Mouse (Mus musculus): Measurements from ENCODE around the gene Nxf1. TPM values are rescaled to one million over a fixed set of nuclear protein-coding genes. Genes with fewer than 3 reads are reported as not detected.
A peak's percentile ranks its signal among the peaks of the same experiment; 100 is the strongest.
"Not testable (repeated sequence)": the region's sequence is repeated elsewhere in the genome, so short reads cannot be mapped to it uniquely, and the experiment has no call there.

Gene Nxf1
- polyA plus RNA-seq, 1 experiment from 2014 or later = 88.8 TPM

DNA sequence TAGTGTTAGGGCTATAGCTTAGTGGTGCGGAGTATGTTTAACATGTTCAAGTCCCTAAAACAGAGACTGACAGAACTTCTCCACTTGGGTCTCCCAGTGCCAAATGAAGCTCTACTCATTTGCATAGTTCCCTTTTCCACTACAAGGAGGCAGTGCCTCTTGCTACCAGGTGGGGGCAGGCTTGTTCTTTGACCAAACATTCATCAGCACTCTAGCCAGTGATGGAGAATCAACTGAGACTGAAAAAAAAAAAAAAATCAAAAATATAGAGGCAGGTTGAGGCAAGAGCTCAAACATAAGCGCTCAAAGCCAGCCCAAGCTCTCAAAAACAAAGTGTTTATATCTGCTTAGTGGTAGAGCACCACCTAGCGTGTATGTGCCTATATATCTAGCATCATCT, 38.5 kb upstream of the Nxf1 start:
- DNase-seq (ENCODE audit: low spot score) (peak; percentile 90), ATAC-seq (no peak)
- 62% methylated on average over 3 of the region's 3 CpGs for WGBS
- H3K4me1 ChIP-seq (ENCODE audit: insufficient read depth, low read depth, low read length) = no peaks in the 10 kb centered on the region
- H3K27me3 ChIP-seq (replicated peaks; ENCODE audit: insufficient read depth, low read length) = no peaks in the 10 kb centered on the region
- H3K27ac ChIP-seq (ENCODE audit: low read length) = no peak overlapping the region
- peak; percentile 91 for TF ChIP-seq CTCF (IDR thresholded peaks at IDR 0.05)
- no peak for TF ChIP-seq EP300 (IDR thresholded peaks at IDR 0.05)
- no peaks in the 10 kb centered on the region for H3K9me3 ChIP-seq (ENCODE audit: low read length)
- no peak overlapping the region for H3K4me2 ChIP-seq (replicated peaks; ENCODE audit: low read depth, low read length)
- H3K36me3 ChIP-seq (ENCODE audit: insufficient read depth, low read length) = no peaks in the 10 kb centered on the region
- H3K4me3 ChIP-seq (ENCODE audit: low read depth, low read length) = no peak overlapping the region
- no peak overlapping the region for H3K9ac ChIP-seq (replicated peaks; ENCODE audit: low read depth)

DNA sequence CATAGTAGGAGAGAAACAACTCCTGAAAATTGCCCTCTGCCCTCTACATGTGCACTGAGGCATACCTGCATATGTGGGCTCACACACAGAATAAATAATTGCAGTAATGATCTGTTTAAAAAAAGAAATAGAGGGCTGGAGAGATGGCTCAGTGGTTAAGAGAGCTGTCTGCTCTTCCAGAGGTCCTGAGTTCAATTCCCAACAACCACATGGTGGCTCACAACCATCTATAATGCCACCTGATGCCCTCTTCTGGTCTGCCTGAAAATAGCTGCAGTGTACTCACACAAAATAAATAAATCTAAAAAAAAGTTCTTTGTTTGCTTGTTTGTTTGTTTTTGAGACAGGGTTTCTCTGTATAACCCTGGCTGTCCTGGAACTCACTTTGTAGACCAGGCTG, 37.8 kb upstream of the Nxf1 start:
- H3K9ac ChIP-seq (replicated peaks; ENCODE audit: low read depth); ATAC-seq; H3K27ac ChIP-seq (ENCODE audit: low read length); H3K9me3 ChIP-seq (ENCODE audit: low read length); H3K4me1 ChIP-seq (ENCODE audit: insufficient read depth, low read depth, low read length); H3K4me3 ChIP-seq (ENCODE audit: low read depth, low read length); DNase-seq (ENCODE audit: low spot score); H3K36me3 ChIP-seq (ENCODE audit: insufficient read depth, low read length); H3K27me3 ChIP-seq (replicated peaks; ENCODE audit: insufficient read depth, low read length); H3K4me2 ChIP-seq (replicated peaks; ENCODE audit: low read depth, low read length): not testable (repeated sequence)
- TF ChIP-seq CTCF (IDR thresholded peaks at IDR 0.05) = peak; percentile 39

DNA sequence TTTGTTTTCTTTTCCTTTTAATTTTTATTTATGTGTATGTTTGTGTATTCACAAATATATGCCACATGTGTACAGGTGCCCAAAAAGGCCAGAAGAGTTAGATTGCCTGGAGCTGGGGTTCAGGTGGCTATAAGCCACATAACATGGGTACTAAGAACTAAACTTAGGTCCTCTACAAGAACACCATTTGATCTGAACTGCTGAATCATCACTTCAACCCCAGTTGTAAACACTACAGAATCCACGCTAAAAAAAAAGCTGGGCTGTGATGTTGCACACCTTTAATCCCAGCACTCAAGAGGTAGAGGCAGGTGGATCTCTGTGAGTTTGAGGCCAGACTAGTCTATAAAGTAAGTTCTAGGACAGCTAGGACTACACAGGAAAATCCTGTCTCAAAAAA, 35.5 kb upstream of the Nxf1 start:
- Histone ChIP-seq H3K4me3 (ENCODE audit: low read depth, low read length) (no peak overlapping the region), H3K27me3 (replicated peaks; ENCODE audit: insufficient read depth, low read length) (no peaks in the 10 kb centered on the region), H3K36me3 (ENCODE audit: insufficient read depth, low read length) (peaks cover 6% of the 10 kb centered on the region; the same call in 1 of the 2 replicates), H3K27ac (ENCODE audit: low read length) (no peak overlapping the region), H3K9me3 (ENCODE audit: low read length) (no peaks in the 10 kb centered on the region), H3K4me1 (ENCODE audit: insufficient read depth, low read depth, low read length) (no peaks in the 10 kb centered on the region; the same call in 1 of the 2 replicates), H3K9ac (replicated peaks; ENCODE audit: low read depth) (no peak overlapping the region), H3K4me2 (replicated peaks; ENCODE audit: low read depth, low read length) (no peak overlapping the region)
- no peak for TF ChIP-seq EP300 (IDR thresholded peaks at IDR 0.05)
- ATAC-seq = no peak
- no peak for DNase-seq (ENCODE audit: low spot score)
- WGBS = 47% methylated on average over 1 of the region's 1 CpGs

DNA sequence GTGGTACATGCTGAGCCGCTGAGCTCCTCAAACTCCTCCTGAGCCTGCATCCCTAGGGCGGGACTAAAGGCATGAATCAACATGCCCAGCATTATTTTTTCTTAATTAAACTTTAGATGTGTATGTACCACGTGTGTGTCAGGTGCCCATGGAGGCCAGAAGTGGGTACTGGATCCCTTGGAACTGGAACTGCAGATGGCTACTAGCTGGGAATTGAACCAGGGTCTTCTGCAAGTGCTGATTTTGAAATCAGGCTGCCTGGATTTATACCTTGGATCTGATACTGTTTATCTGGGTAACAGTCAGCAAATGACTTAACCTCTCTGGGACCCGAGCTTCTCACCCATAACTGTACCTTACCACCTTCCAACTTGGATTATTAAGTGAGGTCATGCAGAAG, 34.9 kb upstream of the Nxf1 start:
- Histone ChIP-seq H3K36me3 (ENCODE audit: insufficient read depth, low read length) (peaks cover 12% of the 10 kb centered on the region; the same call in 1 of the 2 replicates), H3K27ac (ENCODE audit: low read length) (no peak overlapping the region), H3K27me3 (replicated peaks; ENCODE audit: insufficient read depth, low read length) (no peaks in the 10 kb centered on the region), H3K9me3 (ENCODE audit: low read length) (no peaks in the 10 kb centered on the region), H3K9ac (replicated peaks; ENCODE audit: low read depth) (no peak overlapping the region), H3K4me3 (ENCODE audit: low read depth, low read length) (no peak overlapping the region), H3K4me2 (replicated peaks; ENCODE audit: low read depth, low read length) (no peak overlapping the region; the same call in 1 of the 2 replicates), H3K4me1 (ENCODE audit: insufficient read depth, low read depth, low read length) (no peaks in the 10 kb centered on the region; the same call in 1 of the 2 replicates)
- WGBS = 43% methylated on average over 4 of the region's 4 CpGs
- DNase-seq (ENCODE audit: low spot score) (no peak), ATAC-seq (no peak)
- TF ChIP-seq EP300 (IDR thresholded peaks at IDR 0.05) (no peak), CTCF (IDR thresholded peaks at IDR 0.05) (no peak)

DNA sequence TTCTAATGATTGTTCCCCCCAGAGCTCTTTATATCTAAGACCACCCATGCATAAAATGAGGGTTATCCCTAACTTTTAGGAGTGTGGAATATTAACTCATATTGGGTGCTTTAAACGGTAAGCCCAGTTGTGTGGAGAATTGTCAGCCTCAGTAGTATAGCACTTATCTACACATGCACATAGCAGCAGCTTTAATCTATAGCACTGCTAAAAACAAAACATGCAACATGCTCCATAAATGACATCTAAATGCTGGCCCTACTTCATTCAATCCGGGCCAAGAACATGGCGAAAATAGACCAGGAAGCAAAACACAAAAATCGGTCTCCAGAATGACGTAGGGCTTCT, 34.3 kb upstream of the Nxf1 start:
- H3K27me3 ChIP-seq (replicated peaks; ENCODE audit: insufficient read depth, low read length) = no peaks in the 10 kb centered on the region
- no peaks in the 10 kb centered on the region for H3K9me3 ChIP-seq (ENCODE audit: low read length)
- H3K4me1 ChIP-seq (ENCODE audit: insufficient read depth, low read depth, low read length) = no peaks in the 10 kb centered on the region; the same call in 1 of the 2 replicates
- peak overlapping the region; percentile 76 for H3K9ac ChIP-seq (replicated peaks; ENCODE audit: low read depth)
- H3K4me2 ChIP-seq (replicated peaks; ENCODE audit: low read depth, low read length) = peak overlapping the region; percentile 64
- 2% methylated on average over 5 of the region's 5 CpGs for WGBS
- H3K4me3 ChIP-seq (ENCODE audit: low read depth, low read length) = peak overlapping the region; percentile 70
- H3K27ac ChIP-seq (ENCODE audit: low read length) = peak overlapping the region; percentile 91
- DNase-seq (ENCODE audit: low spot score) (no peak), ATAC-seq (no peak)
- TF ChIP-seq CTCF (IDR thresholded peaks at IDR 0.05) (no peak), EP300 (IDR thresholded peaks at IDR 0.05) (no peak)
- peaks cover 12% of the 10 kb centered on the region; the same call in 1 of the 2 replicates for H3K36me3 ChIP-seq (ENCODE audit: insufficient read depth, low read length)

DNA sequence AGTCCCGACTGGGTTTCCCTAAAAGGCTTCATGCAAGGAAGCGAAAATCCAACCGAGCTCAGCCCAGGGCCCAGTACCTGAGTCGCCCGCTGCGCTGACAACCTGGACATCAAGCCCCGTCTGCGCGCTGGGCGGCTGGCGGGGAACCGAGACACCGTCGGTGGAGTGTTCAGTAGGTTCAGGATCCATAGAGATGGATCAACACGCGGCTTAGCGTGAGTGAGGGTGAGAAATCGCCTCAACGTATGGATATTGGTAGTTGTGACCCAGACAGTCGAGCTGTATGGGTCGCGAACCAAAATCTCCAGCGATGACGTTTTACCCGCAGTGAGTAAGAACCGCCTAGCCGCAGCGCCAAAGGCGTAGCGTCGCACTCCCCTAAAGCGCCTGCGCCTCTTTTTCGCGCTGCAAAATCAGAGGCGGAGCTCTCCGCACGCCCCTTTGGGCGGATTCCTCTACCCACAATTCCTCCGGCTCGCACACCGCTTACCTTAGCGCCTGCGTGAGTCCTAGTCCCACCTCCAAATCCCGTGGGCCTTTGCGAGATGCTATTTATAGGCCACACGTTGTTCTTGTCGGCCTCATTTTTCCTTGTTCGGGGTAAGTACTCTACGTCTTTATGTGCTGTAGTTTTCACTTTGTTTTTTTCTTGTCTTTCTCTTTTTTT, 33.8 kb upstream of the Nxf1 start, which contains the start of gene Slc3a2:
TSS of gene Slc3a2 (minus strand) at position 463 of the 667 bp plus-strand sequence.
- Histone ChIP-seq H3K9ac (replicated peaks; ENCODE audit: low read depth) (peak within 1 kb of the TSS; percentile 82), H3K4me1 (ENCODE audit: insufficient read depth, low read depth, low read length) (no peaks in the 10 kb centered on the region; the same call in 1 of the 2 replicates), H3K27me3 (replicated peaks; ENCODE audit: insufficient read depth, low read length) (no peaks in the 10 kb centered on the region), H3K36me3 (ENCODE audit: insufficient read depth, low read length) (peaks cover 12% of the 10 kb centered on the region; the same call in 1 of the 2 replicates), H3K27ac (ENCODE audit: low read length) (peak within 1 kb of the TSS; percentile 91), H3K4me3 (ENCODE audit: low read depth, low read length) (peak within 1 kb of the TSS; percentile 70), H3K9me3 (ENCODE audit: low read length) (no peaks in the 10 kb centered on the region), H3K4me2 (replicated peaks; ENCODE audit: low read depth, low read length) (peak within 1 kb of the TSS; percentile 64)
- TF ChIP-seq EP300 (IDR thresholded peaks at IDR 0.05) (peak; percentile 83), CTCF (IDR thresholded peaks at IDR 0.05) (no peak)
- ATAC-seq (peak; percentile 97), DNase-seq (ENCODE audit: low spot score) (peak; percentile 99)
- WGBS = under 1% methylated on average over 50 of the region's 50 CpGs

All from lung, postnatal 0 days (tissue).